ENCODE assay signal across 20 mouse cellular contexts in the genomic region with DNA sequence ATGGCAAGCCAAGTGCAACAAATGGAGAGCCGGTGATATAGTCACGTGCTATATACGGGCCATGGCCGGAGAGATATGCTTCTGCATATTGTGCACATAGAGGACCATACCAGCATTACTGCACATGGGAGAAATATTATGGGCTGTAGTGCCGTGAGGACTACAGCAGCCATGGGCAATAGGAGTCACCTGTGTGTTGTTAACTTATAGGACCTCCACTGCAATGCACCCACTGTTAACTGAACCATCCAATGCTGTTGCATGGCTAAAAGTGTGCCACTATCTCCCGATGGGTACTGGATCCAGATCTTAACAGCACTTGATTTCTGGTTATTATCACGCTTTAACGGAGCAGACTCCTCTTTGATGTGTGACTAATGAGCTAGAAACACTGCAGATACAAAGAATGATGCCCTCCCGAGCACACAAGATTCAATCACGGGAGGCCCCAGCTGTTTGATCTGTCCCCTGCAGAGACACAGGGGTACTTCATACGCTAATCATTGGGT. TPM values are rescaled to one million over a fixed set of nuclear protein-coding genes. Genes with fewer than 3 reads are reported as not detected.
DNase-seq lines count a peak whose midpoint lies in the region; ATAC-seq and TF ChIP-seq lines count a peak whose summit lies in the region.
"Had no signal": no experiment of that assay in that cellular context is flagged by ENCODE, and none has a peak within 500 bp of the region (broad histone marks: within the 10 kb centered on the region; RNA-seq: fewer than 3 reads in every experiment).

No protein-coding gene starts in this region.

- H3K9ac ChIP-seq in hindbrain, embryonic 11.5 days (ENCODE audit: low read depth, low read length): no peak overlapping the region
- H3K9ac ChIP-seq in forebrain, embryonic 15.5 days (replicated peaks): no peak overlapping the region
- no peak overlapping the region for H3K9ac ChIP-seq in hindbrain, postnatal 0 days (replicated peaks; ENCODE audit: low read length)
- H3K9ac ChIP-seq: embryonic facial prominence, embryonic 12.5 days; heart, embryonic 15.5 days had no signal

- no peak overlapping the region for H3K4me3 ChIP-seq in hindbrain, embryonic 11.5 days (ENCODE audit: low read depth, low read length)
- H3K4me3 ChIP-seq in hindbrain, embryonic 10.5 days: no peak overlapping the region
- no peak overlapping the region for H3K4me3 ChIP-seq in forebrain, embryonic 15.5 days
- H3K4me3 ChIP-seq in hindbrain, postnatal 0 days (ENCODE audit: low read length): no peak overlapping the region
- H3K4me3 ChIP-seq: embryonic facial prominence, embryonic 12.5 days; gastrocnemius, adult 2 months; heart, adult 2 months; heart, embryonic 15.5 days; limb, embryonic 10.5 days had no signal

- TF ChIP-seq CTCF in hindbrain, postnatal 0 days (IDR thresholded peaks at IDR 0.05; ENCODE audit: low read depth): no peak

- H3K27ac ChIP-seq in hindbrain, embryonic 11.5 days (ENCODE audit: low read depth, low read length): no peak overlapping the region
- H3K27ac ChIP-seq in hindbrain, embryonic 10.5 days: no peak overlapping the region
- H3K27ac ChIP-seq in forebrain, embryonic 15.5 days (replicated peaks): no peak overlapping the region
- no peak overlapping the region for H3K27ac ChIP-seq in hindbrain, postnatal 0 days
- H3K27ac ChIP-seq: embryonic facial prominence, embryonic 12.5 days; gastrocnemius, adult 2 months; heart, adult 2 months; heart, embryonic 15.5 days; limb, embryonic 10.5 days had no signal

- 62% methylated on average over 11 of the region's 11 CpGs for WGBS in hindbrain, embryonic 11.5 days
- WGBS in hindbrain, embryonic 10.5 days: 70% methylated on average over 11 of the region's 11 CpGs
- WGBS in forebrain, embryonic 15.5 days: 52% methylated on average over 11 of the region's 11 CpGs
- WGBS in hindbrain, postnatal 0 days: 46% methylated on average over 11 of the region's 11 CpGs

- no peaks in the 10 kb centered on the region for H3K9me3 ChIP-seq in hindbrain, embryonic 11.5 days (ENCODE audit: control insufficient read depth, low read length)
- no peaks in the 10 kb centered on the region for H3K9me3 ChIP-seq in hindbrain, embryonic 10.5 days
- H3K9me3 ChIP-seq in forebrain, embryonic 15.5 days: no peaks in the 10 kb centered on the region
- no peaks in the 10 kb centered on the region for H3K9me3 ChIP-seq in hindbrain, postnatal 0 days (ENCODE audit: low read length)
- H3K9me3 ChIP-seq: embryonic facial prominence, embryonic 12.5 days; heart, embryonic 15.5 days; limb, embryonic 10.5 days had no signal

- no peaks in the 10 kb centered on the region for H3K36me3 ChIP-seq in hindbrain, embryonic 11.5 days (ENCODE audit: control insufficient read depth, insufficient read depth, low read length)
- no peaks in the 10 kb centered on the region for H3K36me3 ChIP-seq in hindbrain, embryonic 10.5 days
- H3K36me3 ChIP-seq in forebrain, embryonic 15.5 days: no peaks in the 10 kb centered on the region
- no peaks in the 10 kb centered on the region for H3K36me3 ChIP-seq in hindbrain, postnatal 0 days (ENCODE audit: insufficient read depth, low read length)
- H3K36me3 ChIP-seq: embryonic facial prominence, embryonic 12.5 days; heart, embryonic 15.5 days; limb, embryonic 10.5 days had no signal

- H3K27me3 ChIP-seq in hindbrain, embryonic 11.5 days (ENCODE audit: control insufficient read depth, insufficient read depth, low read length): no peaks in the 10 kb centered on the region
- no peaks in the 10 kb centered on the region for H3K27me3 ChIP-seq in hindbrain, embryonic 10.5 days (ENCODE audit: insufficient read depth, poor library complexity, severe bottlenecking)
- H3K27me3 ChIP-seq in forebrain, embryonic 15.5 days: no peaks in the 10 kb centered on the region
- H3K27me3 ChIP-seq in hindbrain, postnatal 0 days (ENCODE audit: insufficient read depth, low read length): no peaks in the 10 kb centered on the region
- H3K27me3 ChIP-seq: embryonic facial prominence, embryonic 12.5 days; heart, embryonic 15.5 days had no signal

- H3K4me2 ChIP-seq in hindbrain, embryonic 11.5 days (replicated peaks; ENCODE audit: low read depth, low read length): no peak overlapping the region
- H3K4me2 ChIP-seq in forebrain, embryonic 15.5 days (replicated peaks): no peak overlapping the region
- no peak overlapping the region for H3K4me2 ChIP-seq in hindbrain, postnatal 0 days (ENCODE audit: low read depth, low read length)
- H3K4me2 ChIP-seq: embryonic facial prominence, embryonic 12.5 days; heart, embryonic 15.5 days; liver, embryonic 11.5 days had no signal

- ATAC-seq in hindbrain, embryonic 11.5 days (ENCODE audit: low FRiP score): peak; percentile 71
- 0 out of 2 replicates have a peak, but pooled peaks have one; percentile 32 for ATAC-seq in forebrain, embryonic 15.5 days (replicated peaks)
- peak; percentile 59 for ATAC-seq in hindbrain, postnatal 0 days
- ATAC-seq: Patski had no signal

- intact Hi-C loops in left cerebral cortex, postnatal 14 days (cut with DNase I): loop anchor here (10.0 kb wide), 1 partner anchor 542 kb away; no protein-coding TSS in a partner anchor

- H3K4me1 ChIP-seq in hindbrain, embryonic 11.5 days (replicated peaks; ENCODE audit: control insufficient read depth, insufficient read depth, low read length): no peaks in the 10 kb centered on the region
- peaks cover 8% of the 10 kb centered on the region; the same call in 1 of the 2 replicates for H3K4me1 ChIP-seq in hindbrain, embryonic 10.5 days (replicated peaks)
- no peaks in the 10 kb centered on the region for H3K4me1 ChIP-seq in forebrain, embryonic 15.5 days
- no peaks in the 10 kb centered on the region for H3K4me1 ChIP-seq in hindbrain, postnatal 0 days (ENCODE audit: insufficient read depth, low read length)
- H3K4me1 ChIP-seq: embryonic facial prominence, embryonic 12.5 days; heart, embryonic 15.5 days; limb, embryonic 10.5 days had no signal

- DNase-seq in hindbrain, embryonic 11.5 days (ENCODE audit: low spot score): peak; percentile 21
- no peak for DNase-seq in hindbrain, embryonic 10.5 days (ENCODE audit: low spot score)
- peak; percentile 30 for DNase-seq in hindbrain, postnatal 0 days (ENCODE audit: low spot score)
- DNase-seq in retina, embryonic 14.5 days (ENCODE audit: low spot score): peak; percentile 41
- no peak for DNase-seq in left cerebral cortex, postnatal 14 days (ENCODE audit: low spot score in 2 of 2)
- DNase-seq in adrenal gland, postnatal 14 days: no peak
- DNase-seq: cerebellum, postnatal 36 days; gastrocnemius, adult 2 months; heart, adult 2 months; kidney, adult 18-20 months; kidney, postnatal 10 days; lung, adult 2 months; lung, postnatal 36 days; thymus, adult 2 months had no signal

RNA-seq across cellular contexts. Expression of a gene that starts 32.0 kb away (rescaled TPM):
- 0.03 and 0.22 TPM in 2 replicates for polyA plus RNA-seq in hindbrain, embryonic 11.5 days (2014; fragmentation: Nextera tagmentation; extraction: Ambion mirVana)
- 0.15 and 0.21 TPM in 2 replicates for polyA plus RNA-seq in hindbrain, embryonic 10.5 days (2016; fragmentation: Nextera tagmentation; extraction: Ambion mirVana)
- polyA plus RNA-seq in forebrain, embryonic 15.5 days (2015; fragmentation: Nextera tagmentation; extraction: Ambion mirVana): 0.10 and 0.19 TPM in 2 replicates
- 0.68 TPM in 1 of 2 replicates, not detected in the other for total RNA-seq in hindbrain, postnatal 0 days (2014; rRNA removed)
- polyA plus RNA-seq in hindbrain, postnatal 0 days (2015; fragmentation: Nextera tagmentation; extraction: Ambion mirVana): 0.10 TPM in 1 of 2 replicates, not detected in the other
- not detected for total RNA-seq in left cerebral cortex, postnatal 14 days (2021)
- total RNA-seq in adrenal gland, postnatal 14 days (2021): 0.37 and 1.5 TPM in 2 replicates
- total RNA-seq: gastrocnemius, adult 2 months had no signal

RNA-seq across cellular contexts. Expression of a gene that starts 32.8 kb away (rescaled TPM):
- polyA plus RNA-seq in hindbrain, embryonic 11.5 days (2014; fragmentation: Nextera tagmentation; extraction: Ambion mirVana): not detected in 2 replicates
- polyA plus RNA-seq in hindbrain, embryonic 10.5 days (2016; fragmentation: Nextera tagmentation; extraction: Ambion mirVana): not detected in 2 replicates
- not detected in 2 replicates for polyA plus RNA-seq in forebrain, embryonic 15.5 days (2015; fragmentation: Nextera tagmentation; extraction: Ambion mirVana)
- 0.58 and 0.65 TPM in 2 replicates for total RNA-seq in hindbrain, postnatal 0 days (2014; rRNA removed)
- polyA plus RNA-seq in hindbrain, postnatal 0 days (2015; fragmentation: Nextera tagmentation; extraction: Ambion mirVana): 0.10 TPM in 1 of 2 replicates, not detected in the other
- total RNA-seq in left cerebral cortex, postnatal 14 days (2021): 1 to 10 TPM in 1 of 2 experiments, under 1 TPM in 1; 0.99 to 1.2 TPM
- total RNA-seq in adrenal gland, postnatal 14 days (2021): not detected in 2 replicates
- polyA plus RNA-seq: embryonic facial prominence, embryonic 12.5 days; heart, embryonic 15.5 days; limb, embryonic 10.5 days; liver, embryonic 11.5 days; Patski had no signal

Comparison
In these comparisons a context has a peak if more than half of its experiments do, and no peak if none do; other contexts are left out.
1. DNase-seq: peak in hindbrain, embryonic 11.5 days (single experiment), hindbrain, postnatal 0 days (single experiment) and retina, embryonic 14.5 days (single experiment); none in hindbrain, embryonic 10.5 days (single experiment), left cerebral cortex, postnatal 14 days (0 of 2) and adrenal gland, postnatal 14 days (single experiment).
2. Peak in every context shown above with its lines, with median percentiles within 50 percentile points of each other: ATAC-seq.